Mouse (Mus musculus) left cerebral cortex, adult 6 months (tissue): Measurements from ENCODE around the gene Bag5. TPM values are rescaled to one million over a fixed set of nuclear protein-coding genes. Genes with fewer than 3 reads are reported as not detected.

Experiments
- long read RNA-seq, 2 experiments: library from polyadenylated mRNA; unstranded; transcript quantifications; one replicate each; pipeline ENCODE4 v2.0.0; 2019 to 2020
- polyA plus RNA-seq: library from polyadenylated mRNA; unstranded; fragments of <200 nt; fragmentation: Nextera tagmentation; gene quantifications from 2 replicates; pipeline ENCODE4 v1.2.3, GENCODE M21; 2021

The Bag5 gene
- 53.7 and 54.9 TPM in 2 replicates for polyA plus RNA-seq
- long read RNA-seq, experiment 1, transcript Bag5-201 (2 exons, 2,139 nt) = major isoform, 250 of 277 reads
- long read RNA-seq, experiment 1, partial matches to known transcripts = 0 of 277 reads
- long read RNA-seq, experiment 1, other reads (novel, unspliced or antisense) = 24 of 277 reads
- long read RNA-seq, experiment 2, transcript Bag5-201 (2 exons, 2,139 nt) = major isoform, 79 of 94 reads
- long read RNA-seq, experiment 2, partial matches to known transcripts = 0 of 94 reads
- long read RNA-seq, experiment 2, other reads (novel, unspliced or antisense) = 14 of 94 reads

GRCm38 (mm10) chr12:111713004-111713651 lies at the start of gene Bag5, which contains the start of gene Apopt1:
Gene Bag5, minus strand, starts transcription at chr12:111713257.
Gene Apopt1, plus strand, starts transcription at chr12:111713261.

DNA sequence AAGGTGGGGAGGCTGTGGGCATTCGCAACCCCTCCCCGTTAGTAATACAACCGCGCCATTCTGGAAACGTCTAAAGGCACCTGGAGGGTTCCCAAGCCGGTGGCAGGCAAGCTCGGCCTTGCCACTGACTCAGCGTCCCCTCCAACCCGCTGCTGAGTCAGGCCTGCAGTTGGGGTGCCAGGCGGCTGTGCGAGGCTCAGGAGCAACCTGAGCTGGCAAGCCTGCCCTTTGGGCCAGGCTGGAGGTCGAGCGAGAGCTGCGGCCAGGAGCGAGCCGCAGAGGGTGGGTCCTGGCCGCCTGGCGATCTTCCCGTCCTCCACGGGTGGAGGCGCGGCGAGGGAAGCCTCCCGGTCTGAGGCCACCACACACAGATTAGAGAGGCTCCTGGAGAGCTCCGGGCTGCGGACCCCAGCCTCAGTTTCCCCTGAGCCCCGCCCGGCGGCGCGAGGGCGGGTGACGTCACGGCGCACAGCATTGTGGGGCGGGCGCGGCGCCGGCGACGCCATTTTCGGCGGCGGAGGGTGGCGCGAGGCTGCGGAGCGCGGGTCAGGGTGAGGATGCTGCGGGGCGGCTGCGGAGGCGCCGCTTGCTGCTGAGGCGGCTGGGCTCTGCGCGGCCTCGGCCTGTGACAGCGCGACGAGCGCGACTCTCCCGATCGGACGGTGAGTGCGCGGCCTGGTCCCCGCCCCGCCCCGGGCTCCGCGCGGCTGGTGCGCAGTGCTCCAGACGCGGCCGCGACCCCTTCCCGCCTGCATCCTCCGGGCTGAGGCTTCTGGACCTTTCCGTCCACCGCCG lies 45.5 kb upstream of the Bag5 start, which contains the start of gene Klc1:
Gene Klc1, plus strand, starts transcription at position 469 of the 795 bp plus-strand sequence.

GRCm38 (mm10) chr12:111677882-111678669 lies 35.0 kb downstream of the Bag5 start, which contains the start of gene Trmt61a:
Gene Trmt61a, plus strand, starts transcription at chr12:111678105.

GRCm38 (mm10) chr12:111672176-111672575 lies 40.9 kb downstream of the Bag5 start, which contains the start of gene Ckb:
Gene Ckb, minus strand, starts transcription at chr12:111672338.

Other genes starting within 250 kb of the Bag5 start
- gene Gm266, start 227.4 kb downstream of the Bag5 start, polyA plus RNA-seq = 3.4 and 3.5 TPM in 2 replicates
- gene Eif5, start 175.2 kb downstream of the Bag5 start, polyA plus RNA-seq = 364 and 515 TPM in 2 replicates
- gene Mark3, start 138.7 kb downstream of the Bag5 start, polyA plus RNA-seq = 11.8 and 14.0 TPM in 2 replicates
- 5,585 and 5,716 TPM in 2 replicates for gene Ckb, start 40.9 kb downstream of the Bag5 start, polyA plus RNA-seq
- gene Trmt61a, start 35.2 kb downstream of the Bag5 start, polyA plus RNA-seq = 8.6 and 15.0 TPM in 2 replicates
- 77.8 and 87.2 TPM in 2 replicates for gene Apopt1, start within 50 bp of the Bag5 start, polyA plus RNA-seq
- 377 and 460 TPM in 2 replicates for gene Klc1, start 45.6 kb upstream of the Bag5 start, polyA plus RNA-seq
- gene Xrcc3, start 100.6 kb upstream of the Bag5 start, polyA plus RNA-seq = 6.8 and 7.7 TPM in 2 replicates
- gene Zfyve21, start 100.9 kb upstream of the Bag5 start, polyA plus RNA-seq = 55.5 and 74.1 TPM in 2 replicates
- 12.4 and 28.1 TPM in 2 replicates for gene Ppp1r13b, start 194.9 kb upstream of the Bag5 start, polyA plus RNA-seq